Mouse (Mus musculus): ENCODE results near the gene C4b.
"Not testable (repeated sequence)": the region's sequence is repeated elsewhere in the genome, so short reads cannot be mapped to it uniquely, and the experiment has no call there.

Gene C4b

DNA sequence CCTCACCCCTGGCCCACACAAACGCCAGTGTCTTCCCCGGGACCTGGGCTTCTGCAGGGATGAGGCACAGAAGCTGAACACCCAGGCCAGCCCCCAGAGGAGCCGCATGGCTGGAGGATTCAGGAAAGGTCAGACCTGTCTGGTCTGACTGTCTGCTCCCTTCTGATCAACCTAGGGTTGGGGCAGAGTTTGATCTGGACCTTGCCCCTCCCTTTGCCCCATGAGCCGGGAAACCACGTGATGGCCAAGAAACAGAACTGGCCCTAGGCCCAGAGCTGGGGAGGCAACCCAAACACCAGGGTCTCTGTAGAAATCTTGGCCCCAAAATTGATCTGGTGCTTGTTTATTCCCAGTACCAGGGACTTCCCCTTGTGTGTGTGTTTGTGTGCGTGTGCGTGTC is at the start of gene C4b:
Gene C4b (minus strand): TSS at position 164 of the 400 bp plus-strand sequence.
- DNase-seq (ENCODE audit: low spot score in 2 of 2), result no peak

DNA sequence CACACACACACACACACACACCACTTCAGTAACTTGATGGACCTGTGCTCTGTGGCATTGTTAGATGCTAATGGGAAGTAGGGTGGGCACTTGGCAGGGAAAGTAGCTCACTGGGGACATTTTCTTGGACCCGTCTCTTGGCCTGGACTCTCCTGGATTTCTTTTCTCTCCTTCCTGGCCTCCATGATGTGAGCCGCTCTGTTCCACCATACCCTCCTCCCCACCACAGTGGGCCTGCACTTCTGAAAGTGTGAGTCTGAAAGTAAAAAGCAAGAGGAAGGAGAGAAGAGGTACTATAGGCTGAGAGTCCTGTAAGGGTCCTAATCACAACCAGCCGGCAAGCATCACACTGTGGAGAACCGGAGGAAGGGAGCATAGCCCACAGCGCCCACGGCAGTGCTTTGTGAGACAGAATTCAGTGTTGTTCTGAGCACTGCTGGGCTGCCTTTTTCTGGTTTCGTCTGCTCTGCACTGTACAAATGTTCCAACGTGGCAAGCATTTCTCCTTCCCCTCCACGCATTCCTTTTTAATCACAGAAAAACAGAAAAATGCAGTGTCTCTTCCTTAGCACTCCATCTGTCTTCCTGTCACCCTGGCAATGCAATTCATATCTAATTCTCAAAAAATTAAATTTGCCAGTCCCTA is 34.1 kb upstream of the C4b start:
- no peak for DNase-seq (ENCODE audit: low spot score in 2 of 2)

DNA sequence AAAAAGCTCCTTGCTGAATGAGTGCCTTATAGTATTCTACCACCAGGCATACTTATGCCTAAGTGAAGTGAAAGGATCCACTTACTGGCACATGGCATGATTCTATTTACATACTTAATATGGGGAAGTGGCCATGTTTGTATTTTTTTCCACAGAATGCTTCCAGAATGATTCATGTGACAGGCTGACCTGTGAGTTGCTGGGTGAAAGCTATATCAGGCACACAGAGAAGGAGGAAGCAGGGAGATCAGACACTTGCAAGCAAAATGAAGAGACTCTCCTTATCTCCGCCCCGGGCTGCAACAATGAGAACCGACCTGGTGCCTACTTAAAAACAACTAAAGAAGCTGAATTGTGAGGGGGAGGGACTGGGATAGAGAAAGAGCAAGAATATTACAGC is 17.8 kb upstream of the C4b start:
- DNase-seq (ENCODE audit: low spot score in 2 of 2), result no peak

DNA sequence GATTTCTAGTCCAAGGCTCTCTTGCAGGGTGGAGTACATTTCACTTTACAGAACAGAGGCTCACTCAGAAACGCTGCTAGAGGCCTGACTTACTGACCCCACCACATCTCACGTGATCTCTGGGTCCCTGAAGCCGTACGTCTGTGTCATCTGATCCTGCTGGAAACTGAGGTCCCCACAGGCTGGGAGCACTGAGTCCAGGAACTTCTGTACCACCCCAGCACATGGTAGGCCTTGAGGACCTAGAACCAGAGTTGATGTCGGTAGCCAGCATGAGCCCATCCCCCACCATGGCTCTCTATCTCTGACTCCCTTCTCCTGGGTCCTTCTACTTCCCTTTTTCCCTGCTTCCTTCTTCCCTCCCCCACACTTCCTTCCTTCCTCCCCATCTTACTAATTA is 2.8 kb upstream of the C4b start:
- DNase-seq (ENCODE audit: low spot score in 2 of 2), result no peak

DNA sequence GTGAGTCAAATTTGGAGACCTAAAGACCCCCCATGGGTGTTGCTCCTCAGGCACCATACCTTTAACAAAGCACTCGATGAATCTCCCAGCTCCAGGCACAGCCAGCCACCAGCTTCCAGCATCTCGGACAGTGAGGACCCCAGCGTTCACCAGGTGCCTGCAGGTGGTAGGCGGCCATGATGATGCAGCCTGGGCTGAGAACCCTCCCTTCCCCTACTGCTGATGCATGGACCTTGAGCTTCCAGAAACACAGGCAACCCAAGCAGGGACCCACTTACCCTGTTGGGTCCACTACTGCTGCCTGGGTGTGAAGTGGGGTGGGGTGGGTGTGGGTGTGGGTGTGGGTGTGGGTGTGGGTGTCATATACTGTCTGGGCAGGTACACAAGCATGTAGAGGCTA is 1.5 kb upstream of the C4b start:
- not testable (repeated sequence) for DNase-seq (ENCODE audit: low spot score in 2 of 2)

DNA sequence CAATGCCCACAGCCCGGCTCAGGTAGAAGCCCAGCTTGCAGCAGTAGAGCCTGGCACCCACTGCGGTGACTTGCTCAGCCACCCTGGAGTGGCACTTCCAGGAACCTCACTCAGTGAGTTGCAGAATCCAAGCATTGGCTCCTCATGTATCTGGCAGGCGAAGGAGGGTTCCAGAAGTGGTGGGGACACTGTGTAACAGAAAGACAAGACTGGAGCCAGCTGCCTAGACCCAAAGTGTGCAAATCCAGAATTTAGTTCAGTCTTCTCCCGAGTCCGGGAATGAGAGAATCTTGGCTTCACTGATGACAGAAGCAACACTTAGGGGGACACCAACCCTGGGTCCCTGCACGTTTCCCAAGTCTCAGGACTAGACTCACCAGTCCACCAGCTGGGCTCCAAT is 929 bp upstream of the C4b start:
- not testable (repeated sequence) for DNase-seq (ENCODE audit: low spot score in 2 of 2)

DNA sequence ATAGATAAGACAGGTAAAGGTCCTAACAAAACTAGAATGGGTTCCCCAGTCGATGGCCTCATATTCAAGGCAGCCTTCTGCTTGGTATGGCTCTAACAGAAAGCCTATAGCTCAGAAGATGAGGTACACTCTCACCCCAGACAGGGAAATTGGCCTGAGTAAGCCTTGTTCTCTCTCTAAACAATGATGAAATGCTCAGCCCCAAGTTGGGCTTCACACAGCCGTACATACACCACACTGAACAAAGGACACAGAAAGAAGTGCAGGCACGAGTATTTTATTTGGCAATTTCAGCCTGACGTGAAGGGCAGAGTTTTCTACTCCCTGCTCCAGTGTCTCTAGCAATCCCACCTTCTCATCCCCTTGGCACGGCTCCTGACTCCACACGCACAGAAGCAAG is 524 bp upstream of the C4b start:
- no peak for DNase-seq (ENCODE audit: low spot score in 2 of 2)

DNA sequence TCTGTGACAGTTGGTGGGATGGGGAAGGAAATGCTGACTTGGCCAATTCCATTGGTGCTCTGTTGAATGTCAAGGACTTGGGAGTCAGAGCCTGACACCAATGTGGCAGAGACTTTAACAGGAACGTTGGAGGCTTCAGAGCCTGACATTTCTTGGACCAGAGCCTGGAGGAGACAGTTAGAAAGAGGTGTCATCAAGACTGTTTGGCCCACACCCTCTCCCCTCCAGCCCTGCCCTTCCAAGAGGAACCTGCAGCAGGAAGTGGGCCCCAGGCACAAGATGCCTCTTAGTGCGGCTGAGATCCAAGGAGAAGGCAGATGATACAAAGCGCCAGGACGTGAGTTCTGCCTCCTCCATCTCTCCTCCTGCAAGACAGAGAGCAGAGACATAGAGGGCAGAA is 3.4 kb downstream of the C4b start:
- no peak for DNase-seq (ENCODE audit: low spot score in 2 of 2)

DNA sequence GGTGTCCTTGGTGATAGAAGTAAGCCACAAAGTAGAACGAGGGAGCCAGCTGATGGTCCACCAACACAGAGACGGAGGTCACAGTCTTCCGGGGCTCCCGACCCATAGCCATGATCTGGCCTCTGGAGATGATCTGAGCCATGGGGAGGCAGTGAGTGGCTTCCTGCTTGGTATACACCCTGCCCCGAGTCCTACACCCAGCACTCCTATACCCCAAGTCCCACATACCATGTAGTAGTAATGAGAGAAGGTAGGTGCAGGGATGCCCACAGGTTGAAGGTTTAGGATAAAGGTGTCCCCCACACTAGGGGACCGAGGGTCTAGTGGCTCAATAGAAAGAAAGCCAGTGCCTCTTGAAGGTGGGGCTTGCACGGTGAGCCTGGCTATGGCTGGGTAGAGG is 4.0 kb downstream of the C4b start:
- not testable (repeated sequence) for DNase-seq (ENCODE audit: low spot score in 2 of 2)

DNA sequence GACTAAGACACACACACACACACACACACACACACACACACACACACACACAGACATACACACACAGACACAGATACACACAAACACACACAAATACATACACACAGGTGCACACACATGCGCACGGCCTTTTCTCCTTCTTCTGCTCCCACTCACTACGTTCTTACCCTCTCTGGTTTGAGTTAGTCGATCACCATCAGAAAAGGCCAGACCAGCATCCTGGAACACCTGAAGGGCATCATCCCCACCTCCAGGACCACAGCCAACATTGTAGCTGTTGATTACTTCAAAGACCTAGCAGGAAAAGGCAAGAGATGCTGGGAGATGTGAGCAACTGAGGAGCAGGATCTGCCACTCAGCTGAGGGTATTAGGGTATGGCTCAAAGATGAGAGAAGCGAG is 6.2 kb downstream of the C4b start:
- not testable (repeated sequence) for DNase-seq (ENCODE audit: low spot score in 2 of 2)

DNA sequence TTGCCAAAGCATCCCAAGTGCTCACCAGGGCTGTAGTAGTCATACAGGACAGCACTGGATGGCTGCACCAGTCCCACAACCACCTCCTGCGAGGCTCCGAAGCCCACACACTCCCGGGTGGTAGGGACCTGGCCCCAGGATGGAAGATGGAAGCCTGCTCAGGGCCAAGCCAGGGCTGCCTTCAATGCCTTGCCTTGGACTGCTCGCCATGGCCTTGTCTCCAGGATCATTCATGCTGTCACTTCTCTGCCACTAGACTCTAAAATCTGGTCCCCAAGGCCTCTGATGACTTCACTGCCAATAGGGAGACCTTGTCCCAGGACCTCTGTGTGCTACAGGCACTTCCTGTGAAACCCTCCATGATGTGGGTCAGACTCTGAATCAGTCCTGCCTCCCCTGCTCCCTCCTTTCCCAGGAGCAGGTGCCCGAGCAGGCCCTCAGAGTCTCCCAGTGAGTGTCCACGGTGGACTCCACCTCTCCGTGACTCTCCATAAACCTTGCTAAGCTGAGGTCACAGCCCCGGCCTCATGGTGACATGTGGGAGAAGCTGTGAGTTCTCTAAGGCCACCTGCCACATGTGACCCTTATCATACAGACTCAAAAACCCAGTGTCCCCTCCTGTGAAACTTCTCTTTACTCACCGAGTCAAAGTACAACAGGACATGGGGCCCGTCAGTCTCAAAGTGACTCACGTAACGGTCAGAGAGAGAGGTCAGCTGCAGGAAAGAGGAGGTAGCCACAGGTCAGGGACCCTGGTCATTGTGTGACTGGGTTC is 13.7 kb downstream of the C4b start:
- DNase-seq (ENCODE audit: low spot score in 2 of 2), result not testable (repeated sequence)

DNA sequence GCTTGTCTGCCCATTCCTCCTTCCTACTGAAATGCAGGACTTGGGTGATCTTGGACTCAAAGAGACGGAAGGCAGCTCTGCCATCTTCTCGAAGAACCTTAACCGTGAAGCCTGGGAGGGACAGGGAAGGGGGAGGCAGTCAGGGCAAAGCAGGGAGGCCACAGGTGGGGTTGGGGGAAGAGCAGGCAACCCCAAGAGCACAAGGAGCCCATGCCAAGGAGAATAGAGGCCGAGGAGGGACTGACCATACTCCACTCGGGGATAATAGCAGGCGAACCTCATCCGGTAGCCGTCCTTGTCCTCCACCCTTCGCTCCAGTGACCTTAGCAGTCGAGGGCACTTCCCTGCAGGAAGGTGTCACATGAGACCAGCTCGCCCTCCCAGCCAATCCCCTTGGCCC is 14.5 kb downstream of the C4b start:
- not testable (repeated sequence) for DNase-seq (ENCODE audit: low spot score in 2 of 2)

DNA sequence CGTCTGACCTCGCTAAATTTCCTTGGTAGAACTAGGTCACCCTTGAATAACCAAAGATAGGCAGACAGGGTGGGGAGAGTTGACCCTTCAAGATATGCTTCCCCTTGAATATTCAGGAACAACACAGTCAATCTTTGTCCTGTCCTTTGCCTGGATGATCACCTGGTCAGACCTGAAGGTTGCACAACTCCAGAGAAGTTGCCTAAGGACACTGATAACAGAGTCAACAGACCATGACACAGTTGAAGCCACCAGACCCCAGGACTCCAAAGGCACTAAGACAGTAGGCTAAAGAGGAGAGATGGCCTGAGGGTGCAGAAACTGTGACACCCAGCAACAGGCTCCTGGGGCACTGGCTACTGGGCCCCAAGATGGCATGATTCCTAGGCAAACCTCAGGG is 15.8 kb downstream of the C4b start:
- DNase-seq (ENCODE audit: low spot score in 2 of 2), result no peak

DNA sequence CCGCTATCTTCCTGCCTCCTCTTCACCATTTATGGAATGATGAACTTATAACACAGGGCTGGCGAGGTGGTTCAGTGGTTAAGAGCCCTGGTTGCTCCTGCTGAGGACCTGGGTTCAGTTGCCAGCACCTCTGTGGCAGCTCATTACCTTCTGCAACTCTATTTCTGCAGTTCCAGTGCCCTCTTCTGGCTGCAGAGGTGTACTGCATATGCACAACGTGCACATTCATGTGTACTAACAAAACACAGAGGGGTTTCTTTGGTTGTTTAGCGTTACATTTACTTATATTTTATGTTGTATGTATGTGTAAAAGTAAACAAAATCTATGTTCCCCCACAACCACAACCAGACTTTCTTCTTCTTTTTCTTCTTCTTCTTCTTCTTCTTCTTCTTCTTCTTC is 20.6 kb downstream of the C4b start:
- DNase-seq (ENCODE audit: low spot score in 2 of 2), result no peak

DNA sequence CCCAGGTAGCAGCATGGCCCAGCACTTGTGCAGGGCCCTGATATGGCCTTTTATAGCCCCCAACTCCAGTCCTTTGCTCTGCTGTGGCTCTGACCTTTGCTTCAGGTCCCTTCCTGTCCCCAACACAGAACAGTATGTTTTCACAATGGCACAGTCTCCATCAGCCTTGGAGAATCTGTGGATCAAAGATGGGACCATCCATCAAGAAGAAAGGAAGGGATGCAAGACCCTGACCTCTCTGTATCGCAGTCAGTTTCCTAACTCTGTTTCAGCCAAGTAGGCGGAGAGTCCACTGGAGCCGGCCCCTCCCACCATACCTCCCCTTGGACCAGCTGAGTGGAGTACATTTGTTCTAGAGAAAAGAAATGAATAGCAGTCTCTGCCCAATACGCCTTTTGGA is 21.4 kb downstream of the C4b start:
- DNase-seq (ENCODE audit: low spot score in 2 of 2), result not testable (repeated sequence)

DNA sequence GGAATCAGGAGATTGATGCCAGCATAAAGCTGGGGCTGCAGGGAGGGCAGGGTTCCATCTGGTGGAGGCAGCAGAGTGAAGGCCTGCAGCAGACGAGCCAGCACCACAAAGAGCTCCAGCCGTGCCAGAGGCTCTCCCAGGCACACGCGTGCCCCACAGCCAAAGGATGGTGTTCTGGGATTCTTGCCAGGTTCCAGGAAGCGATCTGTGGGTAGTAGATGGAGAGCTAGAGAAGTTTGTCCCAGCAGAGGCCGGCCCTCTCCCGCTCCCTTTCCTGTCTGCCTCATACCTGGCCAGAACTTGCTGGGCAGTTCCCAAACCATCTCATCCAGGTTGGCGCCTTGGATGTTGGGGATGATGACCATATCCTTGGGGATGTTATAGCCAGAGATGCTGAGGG is 23.8 kb downstream of the C4b start:
- DNase-seq (ENCODE audit: low spot score in 2 of 2), result not testable (repeated sequence)

DNA sequence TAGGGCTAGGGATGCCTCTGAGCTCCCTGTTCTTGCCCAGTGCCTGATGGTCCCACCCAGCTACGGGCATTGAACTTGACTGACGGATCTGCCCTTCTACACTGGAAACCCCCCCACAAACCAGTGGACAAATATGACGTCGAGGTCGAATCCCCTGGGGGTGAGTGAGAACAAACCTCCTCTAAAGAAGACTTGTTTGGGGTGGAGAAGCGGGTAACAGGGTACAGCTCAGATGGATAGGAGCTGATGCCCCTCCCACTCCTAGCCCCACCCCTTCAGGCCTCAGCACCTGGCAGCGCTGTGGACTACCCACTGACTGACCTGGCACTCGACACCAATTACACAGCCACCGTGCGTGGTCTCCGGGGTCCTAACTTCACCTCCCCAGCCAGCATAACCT is 26.3 kb downstream of the C4b start:
- no peak for DNase-seq (ENCODE audit: low spot score in 2 of 2)

DNA sequence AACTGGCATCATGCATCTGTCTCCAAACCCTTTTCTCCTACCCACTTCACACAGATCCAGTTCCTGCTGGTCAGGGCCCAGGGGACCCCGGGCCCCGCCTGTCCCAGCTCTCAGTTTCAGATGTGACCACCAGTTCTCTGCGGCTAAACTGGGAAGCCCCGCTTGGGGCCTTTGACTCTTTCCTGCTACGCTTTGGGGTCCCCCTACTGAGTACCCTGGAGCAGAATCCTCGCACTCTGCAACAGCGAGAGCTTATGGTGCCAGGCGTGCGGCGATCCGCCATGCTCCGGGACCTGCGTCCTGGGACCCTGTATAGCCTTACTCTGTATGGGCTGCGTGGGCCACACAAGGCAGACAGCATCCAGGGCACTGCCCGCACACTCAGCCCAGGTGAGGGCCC is 27.4 kb downstream of the C4b start:
- DNase-seq (ENCODE audit: low spot score in 2 of 2), result no peak

DNA sequence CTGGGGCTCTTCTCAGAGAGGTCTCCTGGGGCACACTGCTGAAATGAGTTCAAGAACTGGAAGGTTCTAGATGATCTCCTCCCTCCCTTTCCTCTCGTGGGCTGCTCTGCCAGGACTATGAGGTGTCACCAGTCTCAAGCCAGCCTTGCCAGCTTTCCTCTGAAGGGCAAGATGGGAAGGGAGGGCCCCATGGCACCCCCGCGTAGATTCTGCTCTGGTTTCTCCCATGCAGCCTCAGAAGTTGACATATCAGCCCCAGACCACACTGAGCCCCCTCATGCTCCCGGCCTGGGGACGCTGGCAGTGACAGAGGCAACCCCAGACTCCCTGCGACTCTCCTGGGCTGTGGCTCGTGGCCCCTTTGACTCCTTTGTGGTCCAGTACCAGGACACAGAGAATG is 28.2 kb downstream of the C4b start:
- not testable (repeated sequence) for DNase-seq (ENCODE audit: low spot score in 2 of 2)

DNA sequence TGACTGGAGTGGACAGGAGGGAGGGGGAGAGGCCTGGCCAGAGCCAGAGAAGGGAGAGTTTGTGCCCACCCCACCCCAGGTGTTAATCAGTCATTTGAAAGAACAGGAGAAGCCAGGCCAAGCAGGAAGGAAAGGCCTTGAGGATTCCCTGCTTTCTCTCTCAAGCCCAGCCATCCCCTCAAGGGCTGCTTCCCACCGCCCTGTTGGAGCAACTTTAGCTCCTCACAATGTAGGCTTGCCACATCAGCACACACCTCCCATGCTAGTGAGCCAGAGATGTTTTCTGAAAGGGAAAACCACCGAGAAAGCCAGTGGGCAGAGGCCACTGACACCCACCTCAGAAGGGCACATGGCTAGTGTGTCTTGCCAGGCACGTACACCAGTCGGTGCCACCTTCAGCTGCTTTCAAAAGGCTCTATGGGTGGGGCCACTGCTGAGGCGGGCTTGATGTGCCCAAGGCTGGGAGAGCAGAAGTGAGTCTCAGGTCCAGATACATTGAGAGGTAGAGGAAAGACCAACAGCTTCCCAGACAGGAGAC is 28.7 kb downstream of the C4b start:
- not testable (repeated sequence) for DNase-seq (ENCODE audit: low spot score in 2 of 2)

DNA sequence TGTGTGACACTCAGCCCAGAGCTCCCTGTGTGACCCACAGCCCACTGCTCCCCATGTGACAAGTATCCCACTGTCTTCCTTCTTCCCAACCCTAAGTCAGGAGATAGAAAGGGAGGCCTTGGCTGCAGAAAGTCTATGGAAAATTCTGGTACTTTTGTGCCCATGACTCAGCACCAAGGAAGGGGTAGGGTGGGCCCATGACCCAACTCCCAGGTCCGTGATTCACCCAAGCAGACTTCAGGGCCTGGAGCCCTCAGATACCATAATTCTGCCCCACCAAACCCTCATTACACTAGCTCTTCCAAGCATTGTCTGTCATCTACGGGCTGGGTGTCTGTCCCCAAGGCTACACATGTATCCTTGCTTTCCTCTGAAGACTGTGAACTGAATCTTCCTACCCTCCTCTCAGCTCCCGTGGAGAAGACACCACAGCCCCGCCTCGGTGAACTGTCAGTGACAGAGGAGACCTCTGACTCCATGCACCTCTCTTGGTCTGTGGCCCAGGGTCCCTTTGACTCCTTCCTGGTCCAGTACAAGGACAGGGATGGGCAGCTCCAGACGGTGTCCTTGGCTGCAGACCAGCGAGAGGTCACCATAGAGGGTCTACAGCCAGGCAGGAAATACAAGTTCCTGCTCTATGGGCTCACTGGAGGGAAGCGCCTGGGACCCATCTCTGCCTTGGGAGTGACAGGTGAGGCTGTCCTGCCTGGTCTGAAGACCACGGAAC is 29.3 kb downstream of the C4b start:
- DNase-seq (ENCODE audit: low spot score in 2 of 2), result not testable (repeated sequence)

DNA sequence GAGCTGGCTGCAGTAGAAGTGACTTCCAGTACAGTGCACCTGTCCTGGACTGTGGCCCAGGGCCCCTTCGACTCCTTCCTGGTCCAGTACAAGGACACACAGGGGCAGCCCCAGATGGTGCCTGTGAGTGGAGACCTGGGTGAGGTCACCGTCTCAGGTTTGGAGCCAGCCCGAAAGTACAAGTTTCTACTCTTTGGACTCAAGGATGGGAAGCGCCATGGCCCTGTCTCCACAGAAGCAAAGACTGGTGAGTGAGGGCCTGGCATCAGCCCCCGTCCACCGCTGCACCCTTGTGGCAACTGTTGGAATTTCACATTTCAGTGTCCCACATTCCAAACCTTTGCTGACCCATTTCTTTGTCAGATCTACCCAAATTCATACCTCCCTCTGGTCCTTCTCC is 30.7 kb downstream of the C4b start:
- peak; percentile 9 to 12 for DNase-seq (ENCODE audit: low spot score in 2 of 2)

DNA sequence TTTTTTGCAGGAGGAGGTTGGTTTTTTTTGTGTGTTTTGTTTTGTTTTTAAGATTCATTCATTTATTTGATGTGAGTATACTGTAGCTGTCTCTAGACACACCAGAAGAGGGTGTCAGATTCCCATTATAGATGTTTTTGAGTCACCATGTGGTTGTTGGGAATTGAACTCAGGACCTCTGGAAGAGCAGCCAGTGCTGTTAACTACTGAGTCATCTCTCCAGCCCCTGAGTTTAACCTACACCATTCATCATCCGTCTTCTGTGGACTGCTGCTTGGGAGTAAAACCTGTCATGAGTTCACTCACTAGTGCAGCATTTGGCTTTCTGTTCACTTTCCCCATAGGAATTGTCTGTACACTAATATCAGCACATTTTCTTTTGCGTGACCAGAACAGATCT is 37.2 kb downstream of the C4b start:
- not testable (repeated sequence) for DNase-seq (ENCODE audit: low spot score in 2 of 2)
